Mouse (Mus musculus): ENCODE data around the gene Fbxo7. TPM values are rescaled to one million over a fixed set of nuclear protein-coding genes. Genes with fewer than 3 reads are reported as not detected.

Fbxo7 gene
- 62.7 TPM for polyA plus RNA-seq (2017; shearing (Covaris generic))

GRCm38 (mm10) chr10:86021749-86022473 is at the start of gene Fbxo7:
Gene Fbxo7 (plus strand): TSS chr10:86021972.

DNA sequence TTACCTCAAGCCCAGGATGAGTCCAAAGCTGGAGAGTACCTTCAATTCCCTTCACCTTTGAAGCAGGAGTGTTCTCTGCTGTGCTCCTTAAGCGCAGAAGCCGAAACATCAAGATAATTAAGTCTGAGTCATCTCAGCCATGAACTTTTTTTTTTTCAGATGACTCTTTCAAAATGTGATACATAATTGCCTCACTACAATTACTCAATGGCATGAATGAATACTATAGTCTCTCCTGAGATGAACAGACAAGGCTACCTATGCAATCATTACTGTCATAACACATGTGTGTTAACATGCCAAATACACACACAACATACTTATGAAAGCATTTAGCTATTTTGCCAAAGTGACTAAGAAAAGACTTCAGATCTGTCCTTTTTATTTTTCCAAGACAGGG is 10.0 kb upstream of the Fbxo7 start, which contains the start of gene Bpifc:
Gene Bpifc, minus strand, starts transcription at position 115 of the 400 bp plus-strand sequence.

Other genes with a start within 250 kb of the Fbxo7 start
- 62.2 TPM for gene Pwp1, start 192.5 kb upstream of the Fbxo7 start, polyA plus RNA-seq (2017; shearing (Covaris generic))
- gene Prdm4, start 104.8 kb upstream of the Fbxo7 start, polyA plus RNA-seq (2017; shearing (Covaris generic)) = 28.8 TPM
- gene Ascl4, start 94.3 kb upstream of the Fbxo7 start, polyA plus RNA-seq (2017; shearing (Covaris generic)) = not detected
- gene Rtcb, start 64.1 kb upstream of the Fbxo7 start, polyA plus RNA-seq (2017; shearing (Covaris generic)) = 145 TPM
- gene Bpifc, start 10.1 kb upstream of the Fbxo7 start, polyA plus RNA-seq (2017; shearing (Covaris generic)) = 0.16 TPM